Mouse (Mus musculus) forebrain, embryonic 15.5 days (tissue): Measurements from ENCODE around the gene Got2. TPM values are rescaled to one million over a fixed set of nuclear protein-coding genes. Genes with fewer than 3 reads are reported as not detected.

Experiments used
- ATAC-seq: fragments of 200-750 bp; cut with Nextera tagmentation; replicated peaks from 2 replicates; pipeline ENCODE4 v1.8.0; 2017; ENCODE audit warnings: mild to moderate bottlenecking, moderate TSS enrichment, moderate library complexity
- H3K27ac ChIP-seq: fragments of 300-500 bp; sonication (generic); replicated peaks from 2 replicates; pipeline ENCODE4 v1.5.1; 2015; ENCODE audit warnings: mild to moderate bottlenecking, inconsistent platforms
- H3K27me3 ChIP-seq: fragments of 300-500 bp; sonication (generic); 2 replicates; pipeline ENCODE4 v1.6.1; 2015; ENCODE audit warnings: inconsistent platforms
- H3K36me3 ChIP-seq: fragments of 300-500 bp; sonication (generic); 2 replicates; pipeline ENCODE4 v1.6.1; 2015; ENCODE audit warnings: mild to moderate bottlenecking, inconsistent platforms
- H3K4me1 ChIP-seq: fragments of 300-500 bp; sonication (generic); 2 replicates; pipeline ENCODE4 v1.6.1; 2015; ENCODE audit warnings: inconsistent platforms
- H3K4me2 ChIP-seq: fragments of 300-500 bp; sonication (generic); replicated peaks from 2 replicates; pipeline ENCODE4 v1.6.1; 2015; ENCODE audit warnings: mild to moderate bottlenecking, inconsistent platforms
- H3K4me3 ChIP-seq: fragments of 300-500 bp; sonication (generic); 2 replicates; pipeline ENCODE4 v1.5.1; 2015; ENCODE audit warnings: mild to moderate bottlenecking, inconsistent platforms
- H3K9ac ChIP-seq: fragments of 300-500 bp; sonication (generic); replicated peaks from 2 replicates; pipeline ENCODE4 v1.6.1; 2015; ENCODE audit warnings: mild to moderate bottlenecking, inconsistent platforms
- H3K9me3 ChIP-seq: fragments of 300-500 bp; sonication (generic); 2 replicates; pipeline ENCODE4 v1.6.1; 2016; ENCODE audit warnings: inconsistent platforms
- WGBS: fragments of 180-500 bp; shearing (Covaris S2); methylation state at CpG from one replicate; pipeline ENCODE4 v1.1.7; 2015; ENCODE audit warnings: mixed read lengths; 5-methylcytosine and 5-hydroxymethylcytosine counted together
- polyA plus RNA-seq: library from polyadenylated mRNA; unstranded; fragments of >200 nt; fragmentation: Nextera tagmentation; extraction: Ambion mirVana; gene quantifications from 2 replicates; pipeline ENCODE4 v1.2.1, GENCODE M21; 2015

The Got2 gene
- polyA plus RNA-seq: 156 and 160 TPM in 2 replicates

- H3K9me3 ChIP-seq: no peaks in the 10 kb centered on the region
- peak within 1 kb of the TSS; percentile 85 for H3K4me2 ChIP-seq
- H3K27me3 ChIP-seq: no peaks in the 10 kb centered on the region
- peak within 1 kb of the TSS; percentile 77 for H3K27ac ChIP-seq
- peak; percentile 86 for ATAC-seq
- H3K4me3 ChIP-seq: peak within 1 kb of the TSS; percentile 100
- no peaks in the 10 kb centered on the region for H3K36me3 ChIP-seq
- H3K4me1 ChIP-seq: peaks cover 23% of the 10 kb centered on the region
- peak within 1 kb of the TSS; percentile 75 for H3K9ac ChIP-seq
- WGBS: 7% methylated on average over 31 of the region's 31 CpGs
Measured at GRCm38 (mm10) chr8:95888285-95889136, at the start of gene Got2. Gene Got2 (minus strand): TSS chr8:95888547.

GRCm38 (mm10) chr8:95932841-95933240, 44.5 kb upstream of the Got2 start:
- H3K27ac ChIP-seq: no peak overlapping the region
- no peak overlapping the region for H3K9ac ChIP-seq
- no peaks in the 10 kb centered on the region for H3K27me3 ChIP-seq
- no peak overlapping the region for H3K4me3 ChIP-seq
- ATAC-seq: no peak
- no peaks in the 10 kb centered on the region for H3K36me3 ChIP-seq
- WGBS: 76% methylated on average over 5 of the region's 5 CpGs
- no peak overlapping the region for H3K4me2 ChIP-seq
- H3K9me3 ChIP-seq: no peaks in the 10 kb centered on the region
- H3K4me1 ChIP-seq: peaks cover 9% of the 10 kb centered on the region; the same call in 1 of the 2 replicates

- Histone ChIP-seq H3K27ac (no peak overlapping the region), H3K4me3 (no peak overlapping the region), H3K27me3 (no peaks in the 10 kb centered on the region), H3K9me3 (no peaks in the 10 kb centered on the region), H3K4me1 (peaks cover 9% of the 10 kb centered on the region; the same call in 1 of the 2 replicates), H3K9ac (no peak overlapping the region), H3K36me3 (no peaks in the 10 kb centered on the region), H3K4me2 (no peak overlapping the region)
- 43% methylated on average over 4 of the region's 4 CpGs for WGBS
- ATAC-seq: peak; percentile 53; the same call in 1 of the 2 replicates
Measured at GRCm38 (mm10) chr8:95929821-95930220, 41.5 kb upstream of the Got2 start.

- Histone ChIP-seq H3K4me2 (peak overlapping the region; percentile 50), H3K9me3 (no peaks in the 10 kb centered on the region), H3K36me3 (no peaks in the 10 kb centered on the region), H3K4me1 (peaks cover 9% of the 10 kb centered on the region), H3K27me3 (no peaks in the 10 kb centered on the region), H3K9ac (peak overlapping the region; percentile 32; the same call in 1 of the 2 replicates), H3K4me3 (peak overlapping the region; percentile 29), H3K27ac (no peak overlapping the region)
- peak; percentile 73 for ATAC-seq
- WGBS: 6% methylated on average over 9 of the region's 9 CpGs
Measured at GRCm38 (mm10) chr8:95916106-95916505, 27.8 kb upstream of the Got2 start.

- Histone ChIP-seq H3K9ac (no peak overlapping the region), H3K4me1 (peaks cover 9% of the 10 kb centered on the region), H3K4me2 (no peak overlapping the region), H3K27ac (no peak overlapping the region), H3K9me3 (no peaks in the 10 kb centered on the region), H3K27me3 (no peaks in the 10 kb centered on the region), H3K4me3 (no peak overlapping the region), H3K36me3 (no peaks in the 10 kb centered on the region)
- 6% methylated on average over 7 of the region's 7 CpGs for WGBS
- peak; percentile 84 for ATAC-seq
Measured at GRCm38 (mm10) chr8:95914905-95915643, 26.7 kb upstream of the Got2 start.

- Histone ChIP-seq H3K27ac (no peak overlapping the region), H3K27me3 (no peaks in the 10 kb centered on the region), H3K4me2 (no peak overlapping the region), H3K4me3 (no peak overlapping the region), H3K4me1 (peaks cover 6% of the 10 kb centered on the region), H3K9ac (no peak overlapping the region), H3K36me3 (no peaks in the 10 kb centered on the region), H3K9me3 (no peaks in the 10 kb centered on the region)
- 82% methylated on average over 5 of the region's 5 CpGs for WGBS
- ATAC-seq: no peak
Measured at GRCm38 (mm10) chr8:95911240-95911639, 22.9 kb upstream of the Got2 start.

GRCm38 (mm10) chr8:95907885-95908284, 19.5 kb upstream of the Got2 start:
- Histone ChIP-seq H3K9me3 (no peaks in the 10 kb centered on the region), H3K4me1 (no peaks in the 10 kb centered on the region), H3K27ac (no peak overlapping the region), H3K4me3 (no peak overlapping the region), H3K4me2 (no peak overlapping the region), H3K36me3 (no peaks in the 10 kb centered on the region), H3K27me3 (no peaks in the 10 kb centered on the region), H3K9ac (no peak overlapping the region)
- ATAC-seq: no peak
- 87% methylated on average over 11 of the region's 11 CpGs for WGBS

GRCm38 (mm10) chr8:95906738-95907137, 18.4 kb upstream of the Got2 start:
- 92% methylated on average over 9 of the region's 9 CpGs for WGBS
- no peak for ATAC-seq
- H3K36me3 ChIP-seq: no peaks in the 10 kb centered on the region
- no peak overlapping the region for H3K27ac ChIP-seq
- H3K4me3 ChIP-seq: no peak overlapping the region
- H3K4me2 ChIP-seq: no peak overlapping the region
- H3K9ac ChIP-seq: no peak overlapping the region
- H3K9me3 ChIP-seq: no peaks in the 10 kb centered on the region
- H3K27me3 ChIP-seq: no peaks in the 10 kb centered on the region
- no peaks in the 10 kb centered on the region for H3K4me1 ChIP-seq

GRCm38 (mm10) chr8:95901864-95902263, 13.5 kb upstream of the Got2 start:
- H3K9ac ChIP-seq: no peak overlapping the region
- H3K4me3 ChIP-seq: no peak overlapping the region
- H3K36me3 ChIP-seq: no peaks in the 10 kb centered on the region
- no peak overlapping the region for H3K27ac ChIP-seq
- no peak overlapping the region for H3K4me2 ChIP-seq
- ATAC-seq: no peak
- no peaks in the 10 kb centered on the region for H3K27me3 ChIP-seq
- H3K4me1 ChIP-seq: no peaks in the 10 kb centered on the region
- H3K9me3 ChIP-seq: no peaks in the 10 kb centered on the region
- WGBS: 23% methylated on average over 7 of the region's 7 CpGs

- H3K27me3 ChIP-seq: no peaks in the 10 kb centered on the region
- no peaks in the 10 kb centered on the region for H3K36me3 ChIP-seq
- WGBS: 82% methylated on average over 5 of the region's 5 CpGs
- H3K27ac ChIP-seq: no peak overlapping the region
- no peaks in the 10 kb centered on the region for H3K4me1 ChIP-seq
- no peaks in the 10 kb centered on the region for H3K9me3 ChIP-seq
- no peak overlapping the region for H3K9ac ChIP-seq
- H3K4me3 ChIP-seq: no peak overlapping the region
- H3K4me2 ChIP-seq: no peak overlapping the region
- ATAC-seq: no peak
Measured at GRCm38 (mm10) chr8:95893701-95894100, 5.4 kb upstream of the Got2 start.

GRCm38 (mm10) chr8:95887578-95888284, 616 bp downstream of the Got2 start:
- Histone ChIP-seq H3K9ac (peak overlapping the region; percentile 75), H3K27ac (peak overlapping the region; percentile 77), H3K36me3 (no peaks in the 10 kb centered on the region), H3K4me1 (peaks cover 23% of the 10 kb centered on the region), H3K4me2 (peak overlapping the region; percentile 85), H3K27me3 (no peaks in the 10 kb centered on the region), H3K9me3 (no peaks in the 10 kb centered on the region), H3K4me3 (peak overlapping the region; percentile 100)
- under 1% methylated on average over 38 of the region's 38 CpGs for WGBS
- peak; percentile 97 for ATAC-seq
